Mouse (Mus musculus) midbrain, embryonic 11.5 days (tissue): Measurements from ENCODE around the gene Acot12. TPM values are rescaled to one million over a fixed set of nuclear protein-coding genes. Genes with fewer than 3 reads are reported as not detected.

Experiments used
- ATAC-seq: fragments of 200-750 bp; cut with Nextera tagmentation; 2 replicates; pipeline ENCODE4 v1.8.0; 2017; ENCODE audit warnings: moderate TSS enrichment, moderate library complexity; ENCODE audit not compliant: low FRiP score
- DNase-seq: peaks from one replicate; pipeline ENCODE4 v3.0.0; 2015; ENCODE audit warnings: low spot score; ENCODE audit errors: missing footprints
- H3K27ac ChIP-seq: fragments of 300-500 bp; sonication (generic); 2 replicates; pipeline ENCODE4 v1.5.1; 2014; ENCODE audit warnings: low read depth, low read length
- H3K27me3 ChIP-seq: fragments of 300-500 bp; sonication (generic); 2 replicates; pipeline ENCODE4 v1.6.1; 2014; ENCODE audit warnings: mild to moderate bottlenecking, low read length, moderate library complexity, mixed read lengths; ENCODE audit not compliant: control insufficient read depth, insufficient read depth
- H3K36me3 ChIP-seq: fragments of 300-500 bp; sonication (generic); 2 replicates; pipeline ENCODE4 v1.6.1; 2014; ENCODE audit warnings: mild to moderate bottlenecking, low read length, moderate library complexity, mixed read lengths; ENCODE audit not compliant: control insufficient read depth, insufficient read depth
- H3K4me1 ChIP-seq: fragments of 300-500 bp; sonication (generic); 2 replicates; pipeline ENCODE4 v1.6.1; 2014; ENCODE audit warnings: low read length; ENCODE audit not compliant: control insufficient read depth, insufficient read depth
- H3K4me2 ChIP-seq: fragments of 300-500 bp; sonication (generic); 2 replicates; pipeline ENCODE4 v1.6.1; 2014; ENCODE audit warnings: mild to moderate bottlenecking, moderate library complexity
- H3K4me3 ChIP-seq: fragments of 300-500 bp; sonication (generic); 2 replicates; pipeline ENCODE4 v1.5.1; 2014; ENCODE audit warnings: low read depth, low read length
- H3K9ac ChIP-seq: fragments of 300-500 bp; sonication (generic); 2 replicates; pipeline ENCODE4 v1.6.1; 2014; ENCODE audit warnings: low read length
- H3K9me3 ChIP-seq: fragments of 300-500 bp; sonication (generic); 2 replicates; pipeline ENCODE4 v1.6.1; 2016; ENCODE audit warnings: low read length; ENCODE audit not compliant: control insufficient read depth
- microRNA-seq: library from miRNA; unstranded; fragments of <30 nt; microRNA quantifications from one replicate; pipeline ENCODE4, GENCODE M21; 2017
- polyA plus RNA-seq: library from polyadenylated mRNA; unstranded; fragments of >200 nt; fragmentation: Nextera tagmentation; extraction: Ambion mirVana; gene quantifications from 2 replicates; pipeline ENCODE4 v1.2.1, GENCODE M21; 2014

Gene Acot12
- polyA plus RNA-seq, 1 experiment from 2014 or later: not detected

DNA sequence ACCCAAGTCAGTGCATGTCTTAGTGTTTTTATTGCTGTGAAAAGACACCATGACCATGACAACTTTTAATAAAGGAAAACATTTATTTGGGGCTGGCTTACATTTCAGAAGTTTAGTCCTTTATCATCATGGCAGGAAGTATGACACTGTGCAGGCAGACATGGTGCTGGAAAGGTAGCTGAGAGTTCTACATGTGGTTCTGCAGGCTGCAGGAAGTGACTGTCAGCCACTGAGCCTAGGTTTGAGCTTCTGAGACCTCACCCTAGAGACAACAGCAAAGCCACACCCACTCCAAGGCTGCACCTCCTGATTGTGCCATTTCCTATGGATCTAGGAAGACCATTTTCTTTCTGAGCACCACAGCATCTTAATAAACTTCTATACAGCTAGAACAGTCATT is 86.6 kb downstream of the Acot12 start:
- Histone ChIP-seq H3K4me1 (no peaks in the 10 kb centered on the region), H3K27me3 (no peaks in the 10 kb centered on the region), H3K9me3 (no peaks in the 10 kb centered on the region), H3K27ac (no peak overlapping the region), H3K4me2 (no peak overlapping the region), H3K4me3 (no peak overlapping the region), H3K9ac (no peak overlapping the region), H3K36me3 (no peaks in the 10 kb centered on the region)
- DNase-seq (no peak), ATAC-seq (no peak)

Small RNAs within 50 kb of the gene (microRNA-seq; reads per million reads assigned to microRNA genes)
- gene Gm27656: not detected

Other genes starting within 250 kb of the Acot12 start
- gene Zcchc9, start 66.2 kb downstream of the Acot12 start, polyA plus RNA-seq: 28.1 and 28.6 TPM in 2 replicates
- not detected in 2 replicates for gene Ckmt2, start 135.4 kb downstream of the Acot12 start, polyA plus RNA-seq